Mouse (Mus musculus): ENCODE measurements at regions not wholly inside any gene's neighbourhood (a gene's known extent, or its start where the extent isn't known, plus 50 kb on each side); places are given as distances from the start of the nearest gene placed in this dataset.
"Not testable (repeated sequence)": the region's sequence is repeated elsewhere in the genome, so short reads cannot be mapped to it uniquely, and the experiment has no call there.

- Histone ChIP-seq H3K4me2 (replicated peaks) (no peak overlapping the region), H3K4me1 (no peaks in the 10 kb centered on the region), H3K9me3 (replicated peaks) (no peaks in the 10 kb centered on the region), H3K36me3 (no peaks in the 10 kb centered on the region), H3K4me3 (replicated peaks) (no peak overlapping the region), H3K9ac (no peak overlapping the region), H3K27ac (replicated peaks) (no peak overlapping the region), H3K27me3 (no peaks in the 10 kb centered on the region)
- no peak for ATAC-seq (ENCODE audit: insufficient number of reproducible peaks, low FRiP score, low TSS enrichment, low read depth)
- 62% methylated on average over 1 of the region's 1 CpGs for WGBS
Measured at GRCm38 (mm10) chr5:78075203-78075602, 667.4 kb upstream of the Igfbp7 start.

- no peak for ATAC-seq (ENCODE audit: insufficient number of reproducible peaks, low FRiP score, low TSS enrichment, low read depth)
- Histone ChIP-seq H3K4me1 (no peaks in the 10 kb centered on the region), H3K27me3 (no peaks in the 10 kb centered on the region), H3K4me3 (replicated peaks) (no peak overlapping the region), H3K36me3 (no peaks in the 10 kb centered on the region), H3K9ac (no peak overlapping the region), H3K4me2 (replicated peaks) (no peak overlapping the region), H3K9me3 (replicated peaks) (no peaks in the 10 kb centered on the region), H3K27ac (replicated peaks) (no peak overlapping the region)
- 60% methylated on average over 4 of the region's 4 CpGs for whole genome bisulfite sequencing
Measured at GRCm38 (mm10) chr5:78032554-78033250, 624.9 kb upstream of the Igfbp7 start.

GRCm38 (mm10) chr5:78017523-78017922 is 609.7 kb upstream of the Igfbp7 start:
- 77% methylated on average over 4 of the region's 4 CpGs for WGBS
- ATAC-seq (ENCODE audit: insufficient number of reproducible peaks, low FRiP score, low TSS enrichment, low read depth), result no peak
- H3K36me3 ChIP-seq, result no peaks in the 10 kb centered on the region
- H3K9me3 ChIP-seq (replicated peaks), result no peaks in the 10 kb centered on the region
- no peak overlapping the region for H3K4me3 ChIP-seq (replicated peaks)
- no peak overlapping the region for H3K4me2 ChIP-seq (replicated peaks)
- H3K27me3 ChIP-seq, result no peaks in the 10 kb centered on the region
- no peaks in the 10 kb centered on the region for H3K4me1 ChIP-seq
- H3K27ac ChIP-seq (replicated peaks), result no peak overlapping the region
- H3K9ac ChIP-seq, result no peak overlapping the region

- Histone ChIP-seq H3K27me3 (no peaks in the 10 kb centered on the region), H3K4me3 (replicated peaks) (no peak overlapping the region), H3K4me2 (replicated peaks) (no peak overlapping the region), H3K36me3 (no peaks in the 10 kb centered on the region), H3K4me1 (no peaks in the 10 kb centered on the region), H3K9me3 (replicated peaks) (no peaks in the 10 kb centered on the region), H3K9ac (no peak overlapping the region), H3K27ac (replicated peaks) (no peak overlapping the region)
- ATAC-seq (ENCODE audit: insufficient number of reproducible peaks, low FRiP score, low TSS enrichment, low read depth), result no peak
- WGBS, result 75% methylated on average over 10 of the region's 10 CpGs
Measured at GRCm38 (mm10) chr5:77986449-77987047, 578.7 kb upstream of the Igfbp7 start.

- no peaks in the 10 kb centered on the region for H3K27me3 ChIP-seq
- H3K27ac ChIP-seq (replicated peaks), result no peak overlapping the region
- no peak for ATAC-seq (ENCODE audit: insufficient number of reproducible peaks, low FRiP score, low TSS enrichment, low read depth)
- WGBS, result 87% methylated on average over 1 of the region's 1 CpGs
- H3K4me3 ChIP-seq (replicated peaks), result no peak overlapping the region
- no peak overlapping the region for H3K9ac ChIP-seq
- H3K4me1 ChIP-seq, result no peaks in the 10 kb centered on the region
- no peaks in the 10 kb centered on the region for H3K9me3 ChIP-seq (replicated peaks)
- no peak overlapping the region for H3K4me2 ChIP-seq (replicated peaks)
- no peaks in the 10 kb centered on the region for H3K36me3 ChIP-seq
Measured at GRCm38 (mm10) chr5:77985269-77985668, 577.4 kb upstream of the Igfbp7 start.

- H3K9ac ChIP-seq; H3K9me3 ChIP-seq (replicated peaks); H3K4me2 ChIP-seq (replicated peaks); ATAC-seq (ENCODE audit: insufficient number of reproducible peaks, low FRiP score, low TSS enrichment, low read depth); H3K36me3 ChIP-seq; H3K4me1 ChIP-seq; H3K27ac ChIP-seq (replicated peaks); H3K4me3 ChIP-seq (replicated peaks); H3K27me3 ChIP-seq: not testable (repeated sequence)
- WGBS, result 76% methylated on average over 4 of the region's 4 CpGs
Measured at GRCm38 (mm10) chr5:77940021-77940420, 532.2 kb upstream of the Igfbp7 start.

GRCm38 (mm10) chr5:77931874-77932273 is 524.0 kb upstream of the Igfbp7 start:
- no peak overlapping the region for H3K9ac ChIP-seq
- H3K27ac ChIP-seq (replicated peaks), result no peak overlapping the region
- no peak overlapping the region for H3K4me3 ChIP-seq (replicated peaks)
- WGBS, result 62% methylated on average over 2 of the region's 2 CpGs
- no peak for ATAC-seq (ENCODE audit: insufficient number of reproducible peaks, low FRiP score, low TSS enrichment, low read depth)
- no peaks in the 10 kb centered on the region for H3K27me3 ChIP-seq
- no peaks in the 10 kb centered on the region for H3K9me3 ChIP-seq (replicated peaks)
- no peaks in the 10 kb centered on the region for H3K4me1 ChIP-seq
- H3K36me3 ChIP-seq, result no peaks in the 10 kb centered on the region
- no peak overlapping the region for H3K4me2 ChIP-seq (replicated peaks)

GRCm38 (mm10) chr5:77921186-77921585 is 513.3 kb upstream of the Igfbp7 start:
- 69% methylated on average over 2 of the region's 2 CpGs for WGBS
- no peak overlapping the region for H3K4me2 ChIP-seq (replicated peaks)
- no peaks in the 10 kb centered on the region for H3K4me1 ChIP-seq
- no peak overlapping the region for H3K27ac ChIP-seq (replicated peaks)
- ATAC-seq (ENCODE audit: insufficient number of reproducible peaks, low FRiP score, low TSS enrichment, low read depth), result no peak
- no peak overlapping the region for H3K9ac ChIP-seq
- no peaks in the 10 kb centered on the region for H3K9me3 ChIP-seq (replicated peaks)
- H3K27me3 ChIP-seq, result no peaks in the 10 kb centered on the region
- no peak overlapping the region for H3K4me3 ChIP-seq (replicated peaks)
- no peaks in the 10 kb centered on the region for H3K36me3 ChIP-seq

GRCm38 (mm10) chr5:77917086-77917676 is 509.3 kb upstream of the Igfbp7 start:
- no peak overlapping the region for H3K27ac ChIP-seq (replicated peaks)
- no peaks in the 10 kb centered on the region for H3K36me3 ChIP-seq
- H3K4me3 ChIP-seq (replicated peaks), result no peak overlapping the region
- WGBS, result 73% methylated on average over 7 of the region's 7 CpGs
- no peak for ATAC-seq (ENCODE audit: insufficient number of reproducible peaks, low FRiP score, low TSS enrichment, low read depth)
- H3K27me3 ChIP-seq, result no peaks in the 10 kb centered on the region
- H3K9me3 ChIP-seq (replicated peaks), result no peaks in the 10 kb centered on the region
- no peak overlapping the region for H3K4me2 ChIP-seq (replicated peaks)
- H3K9ac ChIP-seq, result no peak overlapping the region
- no peaks in the 10 kb centered on the region for H3K4me1 ChIP-seq

- 51% methylated on average over 2 of the region's 2 CpGs for WGBS
- H3K9me3 ChIP-seq (replicated peaks), result no peaks in the 10 kb centered on the region
- H3K9ac ChIP-seq, result no peak overlapping the region
- ATAC-seq (ENCODE audit: insufficient number of reproducible peaks, low FRiP score, low TSS enrichment, low read depth), result no peak
- H3K27me3 ChIP-seq, result no peaks in the 10 kb centered on the region
- no peaks in the 10 kb centered on the region for H3K36me3 ChIP-seq
- H3K4me1 ChIP-seq, result no peaks in the 10 kb centered on the region
- H3K4me2 ChIP-seq (replicated peaks), result no peak overlapping the region
- no peak overlapping the region for H3K4me3 ChIP-seq (replicated peaks)
- H3K27ac ChIP-seq (replicated peaks), result no peak overlapping the region
Measured at GRCm38 (mm10) chr5:77916375-77916774, 508.5 kb upstream of the Igfbp7 start.

GRCm38 (mm10) chr5:77909218-77909617 is 501.4 kb upstream of the Igfbp7 start:
- ATAC-seq (ENCODE audit: insufficient number of reproducible peaks, low FRiP score, low TSS enrichment, low read depth), result no peak
- Histone ChIP-seq H3K36me3 (no peaks in the 10 kb centered on the region), H3K4me1 (no peaks in the 10 kb centered on the region), H3K9ac (no peak overlapping the region), H3K4me2 (replicated peaks) (no peak overlapping the region), H3K27me3 (no peaks in the 10 kb centered on the region), H3K9me3 (replicated peaks) (no peaks in the 10 kb centered on the region), H3K27ac (replicated peaks) (no peak overlapping the region), H3K4me3 (replicated peaks) (no peak overlapping the region)
- 45% methylated on average over 6 of the region's 6 CpGs for WGBS

- 80% methylated on average over 2 of the region's 2 CpGs for WGBS
- not testable (repeated sequence) for H3K27ac ChIP-seq (replicated peaks); H3K27me3 ChIP-seq; ATAC-seq (ENCODE audit: insufficient number of reproducible peaks, low FRiP score, low TSS enrichment, low read depth); H3K9me3 ChIP-seq (replicated peaks); H3K4me2 ChIP-seq (replicated peaks); H3K4me1 ChIP-seq; H3K36me3 ChIP-seq; H3K9ac ChIP-seq; H3K4me3 ChIP-seq (replicated peaks)
Measured at GRCm38 (mm10) chr5:77892024-77892423, 484.2 kb upstream of the Igfbp7 start.
